Mouse (Mus musculus): ENCODE results near the gene Cdc14a. TPM values are rescaled to one million over a fixed set of nuclear protein-coding genes. Genes with fewer than 3 reads are reported as not detected.
A peak's percentile ranks its signal among the peaks of the same experiment; 100 is the strongest.

Gene Cdc14a
- polyA plus RNA-seq, 1 experiment from 2014 or later, result 15.7 TPM

DNA sequence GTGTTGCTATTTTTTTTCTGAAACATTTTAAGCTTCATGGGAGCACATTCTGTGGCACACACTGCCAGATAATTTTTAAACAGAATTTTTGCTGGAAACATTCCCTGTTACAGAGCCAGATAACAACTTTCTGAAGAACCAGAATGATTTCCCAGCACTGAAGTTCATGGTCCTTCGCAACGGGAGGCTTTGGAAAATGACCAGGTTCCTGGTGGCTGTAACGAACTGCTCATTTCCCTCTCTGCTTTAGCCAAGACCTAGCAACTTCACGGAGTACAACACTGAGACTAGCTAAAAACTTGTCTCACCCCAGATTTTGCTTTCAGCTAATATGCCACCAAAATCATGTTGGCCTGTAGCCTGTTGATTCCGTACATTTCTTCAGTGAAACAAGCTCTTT, 160.8 kb downstream of the Cdc14a start:
- H3K36me3 ChIP-seq (ENCODE audit: control insufficient read depth, insufficient read depth, low read length), result no peaks in the 10 kb centered on the region
- no peak overlapping the region for H3K4me3 ChIP-seq (ENCODE audit: low read depth, low read length)
- H3K4me1 ChIP-seq (ENCODE audit: control insufficient read depth, insufficient read depth, low read length), result peaks cover 3% of the 10 kb centered on the region; the same call in 1 of the 2 replicates
- no peak overlapping the region for H3K27ac ChIP-seq (ENCODE audit: low read length)
- no peak overlapping the region for H3K9ac ChIP-seq (replicated peaks; ENCODE audit: low read depth, low read length)
- WGBS, result 83% methylated on average over 5 of the region's 5 CpGs
- ATAC-seq (ENCODE audit: insufficient number of reproducible peaks, insufficient read depth, low FRiP score, low read depth), result no peak
- H3K9me3 ChIP-seq (ENCODE audit: control insufficient read depth, low read depth, low read length), result no peaks in the 10 kb centered on the region
- H3K4me2 ChIP-seq (replicated peaks; ENCODE audit: low read depth, low read length), result no peak overlapping the region
- no peaks in the 10 kb centered on the region for H3K27me3 ChIP-seq (ENCODE audit: control insufficient read depth, insufficient read depth, low read length)

DNA sequence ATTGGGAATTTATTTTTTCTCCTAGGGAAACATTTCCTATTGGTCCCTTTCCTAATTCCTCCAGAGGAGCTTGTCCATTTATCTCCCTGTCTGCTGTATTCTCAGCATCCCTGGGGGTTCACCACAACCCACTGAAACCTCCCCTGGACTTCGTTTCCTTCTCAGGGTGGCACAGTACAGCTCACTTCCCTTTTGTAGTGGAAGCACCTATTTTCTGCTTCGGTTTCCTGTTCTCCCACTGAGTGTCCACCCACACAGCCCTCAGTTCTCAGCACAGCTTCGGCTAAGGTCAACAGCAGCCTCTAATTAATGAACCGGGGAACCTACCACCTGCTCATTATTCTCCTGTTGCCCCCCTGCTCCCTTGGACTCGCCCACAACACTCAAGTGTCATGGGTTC, 167.7 kb downstream of the Cdc14a start:
- Histone ChIP-seq H3K36me3 (ENCODE audit: control insufficient read depth, insufficient read depth, low read length) (no peaks in the 10 kb centered on the region), H3K9me3 (ENCODE audit: control insufficient read depth, low read depth, low read length) (no peaks in the 10 kb centered on the region), H3K9ac (replicated peaks; ENCODE audit: low read depth, low read length) (no peak overlapping the region), H3K27me3 (ENCODE audit: control insufficient read depth, insufficient read depth, low read length) (peaks cover 19% of the 10 kb centered on the region), H3K27ac (ENCODE audit: low read length) (no peak overlapping the region), H3K4me1 (ENCODE audit: control insufficient read depth, insufficient read depth, low read length) (peaks cover 16% of the 10 kb centered on the region), H3K4me2 (replicated peaks; ENCODE audit: low read depth, low read length) (no peak overlapping the region), H3K4me3 (ENCODE audit: low read depth, low read length) (no peak overlapping the region)
- 60% methylated on average over 5 of the region's 5 CpGs for WGBS
- no peak for ATAC-seq (ENCODE audit: insufficient number of reproducible peaks, insufficient read depth, low FRiP score, low read depth)

DNA sequence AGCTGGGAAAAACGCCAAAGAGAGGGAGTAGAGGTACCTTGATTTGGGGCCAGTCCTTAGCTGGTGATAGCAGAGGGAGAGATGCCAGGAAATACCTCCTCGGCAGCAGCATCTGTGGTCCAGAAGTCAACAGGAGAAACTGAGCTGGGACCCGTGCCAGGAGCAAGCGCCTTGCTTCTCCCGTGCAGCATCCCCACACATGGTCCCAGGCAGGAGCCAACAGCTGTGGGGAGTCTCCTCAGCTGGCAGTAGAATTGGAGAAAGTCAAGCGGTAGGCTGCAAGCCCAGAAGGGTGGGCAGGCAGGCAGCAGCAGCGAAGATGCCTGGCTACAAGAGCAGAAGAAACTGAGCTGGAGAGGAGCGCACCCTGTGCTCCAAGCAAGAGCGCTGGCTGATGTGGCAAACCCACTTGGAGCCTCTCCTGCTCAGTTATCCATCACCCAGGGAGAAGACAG, 170.7 kb downstream of the Cdc14a start, which contains the start of gene Gpr88:
Gpr88 (minus strand) TSS at position 427 of the 455 bp plus-strand sequence.
- no peak within 1 kb of the TSS for H3K9ac ChIP-seq (replicated peaks; ENCODE audit: low read depth, low read length)
- peak within 1 kb of the TSS; percentile 53 for H3K4me3 ChIP-seq (ENCODE audit: low read depth, low read length)
- H3K4me2 ChIP-seq (replicated peaks; ENCODE audit: low read depth, low read length), result peak within 1 kb of the TSS; percentile 98
- peak; percentile 76 for ATAC-seq (ENCODE audit: insufficient number of reproducible peaks, insufficient read depth, low FRiP score, low read depth)
- H3K36me3 ChIP-seq (ENCODE audit: control insufficient read depth, insufficient read depth, low read length), result no peaks in the 10 kb centered on the region
- H3K27me3 ChIP-seq (ENCODE audit: control insufficient read depth, insufficient read depth, low read length), result peaks cover 32% of the 10 kb centered on the region
- WGBS, result 2% methylated on average over 9 of the region's 9 CpGs
- no peaks in the 10 kb centered on the region for H3K9me3 ChIP-seq (ENCODE audit: control insufficient read depth, low read depth, low read length)
- peaks cover 16% of the 10 kb centered on the region for H3K4me1 ChIP-seq (ENCODE audit: control insufficient read depth, insufficient read depth, low read length)
- H3K27ac ChIP-seq (ENCODE audit: low read length), result peak within 1 kb of the TSS; percentile 27; the same call in 1 of the 2 replicates

DNA sequence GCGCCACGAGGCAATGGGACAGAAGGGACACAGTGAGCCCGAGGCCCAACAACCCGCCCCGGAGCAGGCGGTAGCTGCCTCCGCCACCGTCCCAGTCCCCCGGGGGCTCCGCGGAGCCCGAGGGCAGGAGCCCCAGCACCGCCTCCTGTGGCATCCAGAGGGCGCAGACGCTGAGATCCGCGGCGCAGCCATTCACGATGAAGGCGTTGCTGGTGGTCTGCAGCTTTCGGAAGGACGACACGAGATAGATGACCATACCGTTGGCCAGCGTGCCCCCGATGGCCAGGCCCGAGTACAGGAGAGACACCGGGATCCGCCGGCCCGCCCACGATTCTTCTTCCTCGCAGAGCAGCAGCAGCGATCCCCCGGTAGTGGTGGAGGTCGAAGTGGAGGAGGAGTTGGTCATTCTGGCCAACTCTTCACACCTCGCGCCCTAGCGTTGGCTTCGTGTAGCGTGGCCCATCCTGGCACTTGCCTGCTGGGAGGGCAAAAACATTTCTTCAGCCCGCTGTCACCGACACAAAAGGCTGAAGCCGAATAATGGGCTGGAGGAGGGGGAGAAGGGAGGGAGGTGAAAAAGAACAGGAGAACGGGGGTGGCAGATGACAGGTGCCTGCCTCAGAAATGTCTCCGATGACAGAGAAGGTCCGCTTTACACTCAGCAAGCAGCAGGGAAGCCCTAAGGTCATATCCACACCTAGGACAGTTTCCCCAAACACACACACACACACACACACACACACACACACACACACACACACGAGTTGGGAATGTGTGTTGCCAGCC, 171.4 kb downstream of the Cdc14a start:
- peaks cover 16% of the 10 kb centered on the region for H3K4me1 ChIP-seq (ENCODE audit: control insufficient read depth, insufficient read depth, low read length)
- peaks cover 32% of the 10 kb centered on the region for H3K27me3 ChIP-seq (ENCODE audit: control insufficient read depth, insufficient read depth, low read length)
- no peaks in the 10 kb centered on the region for H3K36me3 ChIP-seq (ENCODE audit: control insufficient read depth, insufficient read depth, low read length)
- WGBS, result under 1% methylated on average over 44 of the region's 48 CpGs
- H3K9ac ChIP-seq (replicated peaks; ENCODE audit: low read depth, low read length), result peak overlapping the region; percentile 42; the same call in 1 of the 2 replicates
- peak overlapping the region; percentile 98 for H3K4me2 ChIP-seq (replicated peaks; ENCODE audit: low read depth, low read length)
- ATAC-seq (ENCODE audit: insufficient number of reproducible peaks, insufficient read depth, low FRiP score, low read depth), result peak; percentile 43
- H3K27ac ChIP-seq (ENCODE audit: low read length), result no peak overlapping the region
- H3K9me3 ChIP-seq (ENCODE audit: control insufficient read depth, low read depth, low read length), result no peaks in the 10 kb centered on the region
- peak overlapping the region; percentile 53 for H3K4me3 ChIP-seq (ENCODE audit: low read depth, low read length)

DNA sequence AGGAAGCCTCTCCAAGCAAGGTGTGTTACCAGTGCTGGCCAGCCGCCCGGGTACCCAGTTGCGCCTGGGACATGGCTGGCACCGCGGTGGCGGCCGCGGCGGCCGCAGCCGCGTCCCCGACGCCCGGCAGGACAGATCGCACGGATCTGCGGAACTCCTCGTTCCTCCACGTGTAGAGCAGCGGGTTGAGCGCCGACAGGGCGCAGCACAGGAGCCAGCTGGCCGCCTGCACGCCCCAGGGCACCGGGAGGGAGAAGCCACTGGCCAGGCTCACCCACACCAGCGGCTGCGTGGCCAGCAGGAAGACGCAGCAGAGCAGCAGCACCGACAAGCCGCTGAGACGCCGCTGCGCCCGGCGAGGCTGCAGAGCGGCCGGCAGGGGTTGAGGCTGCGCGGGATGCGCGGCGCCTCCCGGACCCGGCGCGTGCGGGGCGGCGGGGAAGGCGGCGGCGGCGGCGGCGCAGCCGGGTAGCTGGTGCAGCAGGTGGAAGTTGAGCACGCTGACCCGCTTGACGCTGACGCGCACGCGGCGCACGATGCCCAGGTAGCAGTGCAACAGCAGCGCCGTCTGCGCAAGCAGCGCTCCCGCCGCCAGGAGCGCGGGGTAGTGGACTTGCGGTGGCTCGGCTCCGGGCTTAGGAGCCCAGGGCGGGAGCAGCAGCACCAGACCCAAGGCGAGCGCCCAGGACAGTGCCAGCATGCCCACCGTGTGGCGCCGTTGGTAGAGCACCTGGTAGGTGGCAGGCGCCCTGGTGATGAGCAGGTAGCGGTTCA, 172.2 kb downstream of the Cdc14a start:
- ATAC-seq (ENCODE audit: insufficient number of reproducible peaks, insufficient read depth, low FRiP score, low read depth), result peak; percentile 54; the same call in 1 of the 2 replicates
- WGBS, result under 1% methylated on average over 86 of the region's 86 CpGs
- no peaks in the 10 kb centered on the region for H3K36me3 ChIP-seq (ENCODE audit: control insufficient read depth, insufficient read depth, low read length)

DNA sequence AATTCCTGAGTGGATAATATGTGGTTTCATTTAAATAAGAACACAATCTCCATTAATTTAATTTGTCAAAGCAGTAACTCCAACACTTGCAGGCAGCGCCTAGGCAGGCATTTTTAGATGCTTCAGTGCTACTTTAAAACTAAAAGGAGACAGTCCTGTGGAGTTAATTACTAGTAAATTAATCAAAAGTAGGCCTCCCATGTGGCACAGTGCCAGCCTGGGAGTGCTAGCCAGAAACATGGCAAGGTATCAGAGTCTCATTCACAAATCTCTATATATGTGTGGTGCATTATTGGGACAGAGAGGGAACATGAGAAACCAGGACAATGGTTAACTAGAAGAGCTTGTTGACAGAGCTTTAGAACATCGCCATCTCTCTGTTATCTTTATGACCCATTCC, 174.8 kb downstream of the Cdc14a start:
- Histone ChIP-seq H3K9ac (replicated peaks; ENCODE audit: low read depth, low read length) (no peak overlapping the region), H3K27ac (ENCODE audit: low read length) (no peak overlapping the region), H3K4me2 (replicated peaks; ENCODE audit: low read depth, low read length) (no peak overlapping the region), H3K4me1 (ENCODE audit: control insufficient read depth, insufficient read depth, low read length) (peaks cover 13% of the 10 kb centered on the region), H3K9me3 (ENCODE audit: control insufficient read depth, low read depth, low read length) (no peaks in the 10 kb centered on the region), H3K27me3 (ENCODE audit: control insufficient read depth, insufficient read depth, low read length) (peaks cover 28% of the 10 kb centered on the region), H3K36me3 (ENCODE audit: control insufficient read depth, insufficient read depth, low read length) (no peaks in the 10 kb centered on the region), H3K4me3 (ENCODE audit: low read depth, low read length) (no peak overlapping the region)
- no peak for ATAC-seq (ENCODE audit: insufficient number of reproducible peaks, insufficient read depth, low FRiP score, low read depth)
- WGBS, result 68% methylated on average over 2 of the region's 2 CpGs

More for the DNA sequence above, 172.2 kb downstream of the Cdc14a start:
- Histone ChIP-seq H3K9ac (replicated peaks; ENCODE audit: low read depth, low read length) (peak overlapping the region; percentile 42; the same call in 1 of the 2 replicates), H3K27me3 (ENCODE audit: control insufficient read depth, insufficient read depth, low read length) (peaks cover 32% of the 10 kb centered on the region), H3K4me3 (ENCODE audit: low read depth, low read length) (peak overlapping the region; percentile 53), H3K27ac (ENCODE audit: low read length) (no peak overlapping the region), H3K4me1 (ENCODE audit: control insufficient read depth, insufficient read depth, low read length) (peaks cover 16% of the 10 kb centered on the region), H3K4me2 (replicated peaks; ENCODE audit: low read depth, low read length) (peak overlapping the region; percentile 98), H3K9me3 (ENCODE audit: control insufficient read depth, low read depth, low read length) (no peaks in the 10 kb centered on the region)

DNA sequence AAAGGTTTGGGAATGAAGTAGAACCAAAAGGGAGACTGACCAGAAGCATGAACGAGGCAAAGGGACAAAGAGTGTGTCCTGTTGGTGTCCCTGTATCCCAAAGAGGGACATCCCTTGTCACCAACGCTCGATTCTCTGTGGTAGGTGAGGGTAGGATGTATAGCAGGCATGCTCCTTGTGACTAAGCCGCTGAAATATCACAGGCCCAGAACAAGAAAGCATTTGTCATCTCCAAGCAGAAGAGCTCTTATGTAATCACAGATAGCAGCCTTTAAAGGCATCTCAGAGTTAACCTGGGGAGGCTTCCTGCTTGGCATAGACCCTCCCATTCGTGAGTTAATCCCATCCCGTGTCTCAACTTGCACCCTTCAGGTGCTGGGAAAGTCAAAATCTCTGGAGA, 179.4 kb downstream of the Cdc14a start:
- no peak for ATAC-seq (ENCODE audit: insufficient number of reproducible peaks, insufficient read depth, low FRiP score, low read depth)
- no peak overlapping the region for H3K9ac ChIP-seq (replicated peaks; ENCODE audit: low read depth, low read length)

DNA sequence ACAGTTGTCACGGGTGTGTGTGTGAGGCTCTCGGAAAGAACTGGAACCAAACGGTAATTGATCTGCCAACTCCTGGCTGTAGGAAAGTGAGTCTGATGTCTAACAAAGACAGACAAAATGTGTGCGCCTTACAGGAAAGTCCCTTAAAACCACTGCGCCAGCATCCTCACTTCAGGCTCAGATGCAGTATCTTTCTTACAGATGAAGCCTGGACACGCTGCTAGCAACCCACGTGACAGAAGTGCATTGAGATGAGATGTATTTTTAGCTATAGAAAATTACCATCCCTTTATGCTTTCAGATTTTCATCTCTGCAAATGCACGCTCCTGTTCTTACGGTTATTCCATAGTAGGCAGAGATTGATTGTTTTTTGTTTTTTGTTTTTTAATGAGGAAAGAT, 181.1 kb downstream of the Cdc14a start:
- H3K9ac ChIP-seq (replicated peaks; ENCODE audit: low read depth, low read length), result no peak overlapping the region
- WGBS, result 81% methylated on average over 9 of the region's 9 CpGs
- no peak for ATAC-seq (ENCODE audit: insufficient number of reproducible peaks, insufficient read depth, low FRiP score, low read depth)

More for the DNA sequence above, 179.4 kb downstream of the Cdc14a start:
- Histone ChIP-seq H3K9me3 (ENCODE audit: control insufficient read depth, low read depth, low read length) (no peaks in the 10 kb centered on the region), H3K4me2 (replicated peaks; ENCODE audit: low read depth, low read length) (no peak overlapping the region), H3K36me3 (ENCODE audit: control insufficient read depth, insufficient read depth, low read length) (no peaks in the 10 kb centered on the region), H3K4me1 (ENCODE audit: control insufficient read depth, insufficient read depth, low read length) (no peaks in the 10 kb centered on the region), H3K27me3 (ENCODE audit: control insufficient read depth, insufficient read depth, low read length) (no peaks in the 10 kb centered on the region), H3K4me3 (ENCODE audit: low read depth, low read length) (no peak overlapping the region), H3K27ac (ENCODE audit: low read length) (no peak overlapping the region)
- 55% methylated on average over 6 of the region's 6 CpGs for WGBS

More for the DNA sequence above, 181.1 kb downstream of the Cdc14a start:
- Histone ChIP-seq H3K4me3 (ENCODE audit: low read depth, low read length) (no peak overlapping the region), H3K4me2 (replicated peaks; ENCODE audit: low read depth, low read length) (no peak overlapping the region), H3K9me3 (ENCODE audit: control insufficient read depth, low read depth, low read length) (no peaks in the 10 kb centered on the region), H3K4me1 (ENCODE audit: control insufficient read depth, insufficient read depth, low read length) (no peaks in the 10 kb centered on the region), H3K27ac (ENCODE audit: low read length) (no peak overlapping the region), H3K27me3 (ENCODE audit: control insufficient read depth, insufficient read depth, low read length) (no peaks in the 10 kb centered on the region), H3K36me3 (ENCODE audit: control insufficient read depth, insufficient read depth, low read length) (no peaks in the 10 kb centered on the region)
